Mouse (Mus musculus): ENCODE measurements around the gene Ticrr.

- TF ChIP-seq CTCF (IDR thresholded peaks at IDR 0.05; ENCODE audit: borderline replicate concordance, insufficient read depth, low read depth, low read length) (no peak), POLR2A (IDR thresholded peaks at IDR 0.05; ENCODE audit: borderline replicate concordance, insufficient read depth, low read length) (no peak)
Observed at GRCm38 (mm10) chr7:79710831-79711230, 50.8 kb downstream of the Ticrr start.
